Mouse (Mus musculus): Measurements from ENCODE around the gene Spata25.

Spata25 gene

DNA sequence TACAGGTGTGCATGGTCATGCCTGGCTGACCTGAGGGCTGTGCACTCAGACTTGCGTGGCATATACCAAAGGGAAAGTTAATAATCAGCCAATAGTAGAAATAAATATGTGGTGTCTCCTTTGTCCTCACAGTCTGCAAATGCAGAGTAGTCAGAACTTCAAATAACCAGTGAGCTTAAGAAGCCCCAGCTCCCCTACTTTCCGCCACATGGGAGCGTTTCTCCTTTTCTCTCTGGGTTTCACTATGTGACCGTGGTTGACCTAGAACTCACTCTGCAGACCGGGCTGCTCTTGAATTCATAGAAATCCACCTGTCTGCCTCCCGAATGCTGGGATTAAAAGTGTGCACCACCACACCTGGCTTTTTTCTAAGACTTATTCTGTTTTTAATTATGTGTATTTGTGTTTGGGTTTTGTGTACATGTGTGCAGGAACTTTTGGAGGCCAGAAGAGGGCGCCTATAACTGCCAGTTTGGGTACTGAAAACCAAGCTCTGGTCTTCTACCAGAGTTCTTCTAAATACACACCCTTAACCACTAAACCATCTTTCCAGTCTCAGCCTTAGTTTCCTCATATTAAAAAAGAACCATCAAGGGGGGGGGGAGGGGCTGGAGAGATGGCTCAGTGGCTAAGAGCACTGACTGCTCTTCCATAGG lies 44.3 kb downstream of the Spata25 start:
- no peak for DNase-seq (ENCODE audit: low spot score in 2 of 2)

DNA sequence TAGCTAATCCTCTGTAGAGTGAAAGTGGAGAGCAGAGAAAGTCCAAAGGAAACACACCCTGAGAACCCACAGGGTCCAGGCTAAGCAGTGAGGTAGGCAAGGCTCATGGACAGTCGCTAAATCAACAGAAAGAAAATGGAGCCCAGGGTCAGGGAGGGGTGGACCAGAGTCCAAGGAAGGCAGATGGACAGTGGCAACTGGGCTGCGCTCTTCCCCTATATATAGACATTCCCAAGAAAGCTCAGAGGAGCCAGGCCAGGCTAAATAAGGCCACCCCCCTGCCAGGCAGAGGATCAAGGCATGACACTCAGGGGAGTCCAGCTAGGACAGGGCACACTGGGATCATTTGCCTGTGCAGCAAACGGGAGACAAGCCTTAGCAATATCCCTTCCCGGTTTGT lies 46.5 kb downstream of the Spata25 start:
- DNase-seq (ENCODE audit: low spot score in 2 of 2) = no peak

DNA sequence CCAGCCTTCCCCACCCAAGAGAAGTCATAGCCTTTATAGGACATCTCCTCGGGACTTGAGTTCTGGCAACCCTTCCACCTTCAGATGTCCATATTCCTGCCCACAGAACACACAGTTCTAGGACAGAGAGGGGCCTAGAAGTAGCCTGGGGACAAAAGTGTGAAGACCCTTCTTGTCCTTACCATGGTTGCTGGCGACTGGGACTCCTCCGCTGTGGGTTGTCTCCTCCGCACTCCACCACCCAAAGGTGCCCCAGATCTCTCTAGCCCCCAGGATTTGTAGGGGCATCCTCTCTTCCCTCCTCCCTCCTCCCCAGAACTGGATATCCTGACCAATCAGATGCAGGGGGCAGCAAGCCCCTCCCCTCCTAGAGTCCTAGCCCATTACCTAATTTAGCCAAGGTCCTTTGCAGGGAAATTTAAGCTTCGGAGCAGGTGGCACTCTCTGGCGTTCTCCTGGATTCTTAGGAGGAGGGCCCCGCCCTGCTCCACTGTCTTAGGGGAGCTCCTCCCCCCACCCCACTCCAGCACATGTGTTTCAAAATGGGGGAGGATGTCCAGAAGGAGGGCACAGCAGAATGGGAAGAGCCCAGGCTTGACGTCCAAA lies 48.8 kb downstream of the Spata25 start, which contains the start of gene Tnnc2:
Gene Tnnc2 (minus strand): TSS at position 487 of the 606 bp plus-strand sequence.
- DNase-seq (ENCODE audit: low spot score in 2 of 2) = no peak

DNA sequence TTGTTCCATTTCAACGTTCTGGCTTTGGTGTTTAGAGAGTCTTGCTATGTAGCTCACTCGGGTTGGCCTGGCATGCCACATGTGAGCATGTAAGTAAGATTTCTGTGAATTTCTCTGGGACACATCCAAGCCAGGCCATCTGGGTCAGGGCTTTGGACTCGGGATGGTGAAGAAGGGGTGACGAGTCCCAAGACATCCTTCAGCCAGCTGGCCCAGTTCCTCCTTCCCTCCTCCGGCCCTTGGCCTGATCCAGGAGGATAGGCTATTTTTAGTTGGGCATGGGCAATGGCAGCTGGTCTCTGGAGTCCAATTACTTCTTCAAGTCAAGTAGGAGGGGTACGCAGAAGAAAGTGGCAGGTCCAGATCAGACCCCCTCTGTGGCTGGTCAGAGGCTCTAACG lies 49.5 kb downstream of the Spata25 start:
- DNase-seq (ENCODE audit: low spot score in 2 of 2) = no peak

DNA sequence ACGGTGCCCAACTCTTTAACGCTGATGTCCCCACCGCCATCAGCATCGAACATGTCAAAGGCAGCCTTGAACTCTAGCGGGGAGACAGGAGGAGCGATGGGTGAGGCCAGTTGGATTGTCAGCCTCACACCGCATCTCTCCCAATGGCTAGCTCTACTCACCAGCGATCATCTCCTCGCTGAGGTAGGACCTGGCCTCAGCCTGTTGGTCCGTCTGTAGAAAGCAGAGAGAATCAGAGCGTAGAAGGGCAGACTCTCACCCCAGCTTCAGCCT lies 50.4 kb downstream of the Spata25 start:
- DNase-seq (ENCODE audit: low spot score in 2 of 2) = no peak

DNA sequence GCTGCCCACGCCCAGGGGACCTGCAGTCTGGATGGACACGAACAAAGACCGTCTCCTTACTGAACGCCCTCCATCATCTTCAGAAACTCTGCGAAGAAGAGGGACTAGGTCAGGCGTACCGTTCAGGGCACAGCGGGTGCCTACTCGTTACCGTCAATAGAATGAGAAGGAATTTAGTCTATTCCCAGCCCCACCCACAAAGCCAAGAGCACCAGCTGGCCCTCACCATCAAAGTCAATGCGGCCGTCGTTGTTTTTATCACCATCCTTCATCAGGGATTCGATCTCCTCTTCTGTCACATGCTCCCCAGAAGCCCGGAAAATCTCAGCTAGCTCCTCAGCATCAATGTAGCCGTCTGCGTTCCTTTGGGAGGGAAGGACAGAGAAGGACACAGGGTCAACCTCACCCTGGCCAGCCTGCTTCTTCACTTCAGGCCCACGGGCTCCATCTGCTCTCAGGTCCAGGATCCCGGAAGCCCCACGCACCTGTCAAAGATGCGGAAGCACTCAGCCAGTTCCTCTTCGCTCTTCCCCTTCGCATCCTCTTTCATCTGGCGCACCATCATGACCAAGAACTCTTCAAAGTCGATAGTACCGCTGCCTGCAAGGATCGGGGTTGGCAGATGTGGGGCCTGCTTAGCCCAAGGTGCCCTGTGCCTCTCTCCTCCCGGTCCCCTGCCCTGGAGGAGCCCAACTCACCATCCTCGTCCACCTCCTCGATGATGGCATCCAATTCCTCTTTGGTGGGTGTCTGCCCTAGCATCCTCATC lies 50.9 kb downstream of the Spata25 start:
- DNase-seq (ENCODE audit: low spot score in 2 of 2) = no peak

DNA sequence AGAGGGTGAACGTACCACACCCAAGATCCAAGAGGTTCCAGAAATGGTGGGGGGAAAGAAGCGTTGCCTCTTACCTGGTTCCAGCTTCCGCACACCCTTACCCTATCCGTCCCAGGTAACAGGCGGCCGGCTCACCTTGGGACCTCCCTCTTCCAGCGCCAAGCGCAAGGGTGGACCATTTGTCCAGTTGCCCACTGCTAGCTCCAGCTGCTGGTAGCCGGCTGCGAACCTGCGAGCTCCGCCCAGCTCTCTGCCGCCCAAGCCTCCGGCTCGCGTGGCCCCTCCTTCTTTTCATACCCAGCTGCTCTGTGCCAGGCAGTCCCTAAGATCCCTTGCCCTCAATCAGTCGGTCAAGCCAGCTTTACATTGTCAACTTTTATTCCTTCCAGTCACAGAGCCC lies 51.5 kb downstream of the Spata25 start:
- no peak for DNase-seq (ENCODE audit: low spot score in 2 of 2)
